Mouse (Mus musculus) spleen, adult 2 months (tissue): ENCODE results near the gene Cox10.

Source experiments
- CTCF ChIP-seq: fragments of 200-500 bp; IDR thresholded peaks from 2 replicates; pipeline ENCODE4 v1.5.1; 2011; ENCODE audit warnings: mild to moderate bottlenecking, inconsistent platforms; ENCODE audit not compliant: insufficient read depth, insufficient read length, insufficient replicate concordance; ENCODE audit errors: extremely low read depth
- POLR2A ChIP-seq: fragments of 200-500 bp; IDR thresholded peaks from 2 replicates; pipeline ENCODE4 v1.6.1; 2011; ENCODE audit warnings: low read depth, low read length, inconsistent platforms

DNA sequence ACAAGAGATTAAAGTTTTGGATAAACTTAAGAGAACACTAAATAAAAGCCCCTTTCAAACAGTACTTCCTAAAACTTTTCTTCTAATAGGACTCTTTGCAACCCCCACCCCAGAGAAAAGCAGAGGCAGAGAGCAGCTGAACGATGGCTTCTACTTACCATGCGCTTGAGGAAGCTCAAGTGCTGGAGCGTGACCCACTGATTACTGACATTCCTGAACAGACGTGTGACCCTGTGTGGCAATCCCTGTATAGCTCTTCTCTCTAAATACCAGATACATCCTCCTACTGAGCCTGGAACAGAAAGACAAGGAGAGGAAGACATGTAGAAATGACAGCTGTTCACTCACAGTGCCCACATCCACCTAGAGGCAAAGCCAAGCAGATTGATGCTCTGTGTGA lies 5.9 kb downstream of the Cox10 start:
- TF ChIP-seq POLR2A: no peak
- TF ChIP-seq CTCF: no peak
